Mouse (Mus musculus): ENCODE data around the gene Ccdc47.
"Not testable (repeated sequence)": the region's sequence is repeated elsewhere in the genome, so short reads cannot be mapped to it uniquely, and the experiment has no call there.

Ccdc47 gene

GRCm38 (mm10) chr11:106215927-106216729 is at the start of gene Ccdc47:
Gene Ccdc47, minus strand, starts transcription at chr11:106216344.
- H3K36me3 ChIP-seq (ENCODE audit: control insufficient read depth, insufficient read depth, low read length, poor library complexity, severe bottlenecking): peaks cover 7% of the 10 kb centered on the region; the same call in 1 of the 2 replicates
- DNase-seq (ENCODE audit: low read depth, low spot score): peak; percentile 100

GRCm38 (mm10) chr11:106265570-106265969 is 49.4 kb upstream of the Ccdc47 start:
- no peak for DNase-seq (ENCODE audit: low read depth, low spot score)
- H3K36me3 ChIP-seq (ENCODE audit: control insufficient read depth, insufficient read depth, low read length, poor library complexity, severe bottlenecking): peaks cover 24% of the 10 kb centered on the region
- no peaks in the 10 kb centered on the region for H3K27me3 ChIP-seq (ENCODE audit: control insufficient read depth, insufficient read depth, low read length, poor library complexity, severe bottlenecking)

More at GRCm38 (mm10) chr11:106215927-106216729, at the start of gene Ccdc47:
- H3K27me3 ChIP-seq (ENCODE audit: control insufficient read depth, insufficient read depth, low read length, poor library complexity, severe bottlenecking): no peaks in the 10 kb centered on the region

GRCm38 (mm10) chr11:106264988-106265387 is 48.8 kb upstream of the Ccdc47 start:
- peaks cover 24% of the 10 kb centered on the region for H3K36me3 ChIP-seq (ENCODE audit: control insufficient read depth, insufficient read depth, low read length, poor library complexity, severe bottlenecking)
- H3K27me3 ChIP-seq (ENCODE audit: control insufficient read depth, insufficient read depth, low read length, poor library complexity, severe bottlenecking): no peaks in the 10 kb centered on the region
- no peak for DNase-seq (ENCODE audit: low read depth, low spot score)

GRCm38 (mm10) chr11:106263963-106264362 is 47.8 kb upstream of the Ccdc47 start:
- Histone ChIP-seq H3K27me3 (ENCODE audit: control insufficient read depth, insufficient read depth, low read length, poor library complexity, severe bottlenecking) (no peaks in the 10 kb centered on the region), H3K36me3 (ENCODE audit: control insufficient read depth, insufficient read depth, low read length, poor library complexity, severe bottlenecking) (peaks cover 24% of the 10 kb centered on the region)
- no peak for DNase-seq (ENCODE audit: low read depth, low spot score)

GRCm38 (mm10) chr11:106260826-106261450 is 44.8 kb upstream of the Ccdc47 start:
- DNase-seq (ENCODE audit: low read depth, low spot score): no peak
- H3K27me3 ChIP-seq (ENCODE audit: control insufficient read depth, insufficient read depth, low read length, poor library complexity, severe bottlenecking): no peaks in the 10 kb centered on the region
- peaks cover 18% of the 10 kb centered on the region for H3K36me3 ChIP-seq (ENCODE audit: control insufficient read depth, insufficient read depth, low read length, poor library complexity, severe bottlenecking)

GRCm38 (mm10) chr11:106256775-106257174 is 40.6 kb upstream of the Ccdc47 start:
- H3K27me3 ChIP-seq (ENCODE audit: control insufficient read depth, insufficient read depth, low read length, poor library complexity, severe bottlenecking): no peaks in the 10 kb centered on the region
- peaks cover 5% of the 10 kb centered on the region for H3K36me3 ChIP-seq (ENCODE audit: control insufficient read depth, insufficient read depth, low read length, poor library complexity, severe bottlenecking)
- no peak for DNase-seq (ENCODE audit: low read depth, low spot score)

GRCm38 (mm10) chr11:106255685-106256451 is 39.7 kb upstream of the Ccdc47 start, which contains the start of the genes Ftsj3 and Psmc5:
Gene Ftsj3, minus strand, starts transcription at chr11:106256079.
Gene Psmc5, plus strand, starts transcription at chr11:106256154.
- no peaks in the 10 kb centered on the region for H3K27me3 ChIP-seq (ENCODE audit: control insufficient read depth, insufficient read depth, low read length, poor library complexity, severe bottlenecking)
- peaks cover 3% of the 10 kb centered on the region for H3K36me3 ChIP-seq (ENCODE audit: control insufficient read depth, insufficient read depth, low read length, poor library complexity, severe bottlenecking)
- DNase-seq (ENCODE audit: low read depth, low spot score): peak; percentile 98

GRCm38 (mm10) chr11:106255174-106255573 is 39.0 kb upstream of the Ccdc47 start:
- Histone ChIP-seq H3K36me3 (ENCODE audit: control insufficient read depth, insufficient read depth, low read length, poor library complexity, severe bottlenecking) (peaks cover 4% of the 10 kb centered on the region), H3K27me3 (ENCODE audit: control insufficient read depth, insufficient read depth, low read length, poor library complexity, severe bottlenecking) (no peaks in the 10 kb centered on the region)
- no peak for DNase-seq (ENCODE audit: low read depth, low spot score)

GRCm38 (mm10) chr11:106254767-106255166 is 38.6 kb upstream of the Ccdc47 start:
- Histone ChIP-seq H3K36me3 (ENCODE audit: control insufficient read depth, insufficient read depth, low read length, poor library complexity, severe bottlenecking) (peaks cover 7% of the 10 kb centered on the region), H3K27me3 (ENCODE audit: control insufficient read depth, insufficient read depth, low read length, poor library complexity, severe bottlenecking) (no peaks in the 10 kb centered on the region)
- DNase-seq (ENCODE audit: low read depth, low spot score): no peak

- H3K36me3 ChIP-seq (ENCODE audit: control insufficient read depth, insufficient read depth, low read length, poor library complexity, severe bottlenecking): peaks cover 16% of the 10 kb centered on the region
- no peaks in the 10 kb centered on the region for H3K27me3 ChIP-seq (ENCODE audit: control insufficient read depth, insufficient read depth, low read length, poor library complexity, severe bottlenecking)
- no peak for DNase-seq (ENCODE audit: low read depth, low spot score)
These were observed 33.2 kb upstream of the Ccdc47 start for GRCm38 (mm10) chr11:106249326-106249725.

- DNase-seq (ENCODE audit: low read depth, low spot score): peak; percentile 59
- H3K27me3 ChIP-seq (ENCODE audit: control insufficient read depth, insufficient read depth, low read length, poor library complexity, severe bottlenecking): no peaks in the 10 kb centered on the region
These were observed 30.7 kb upstream of the Ccdc47 start for GRCm38 (mm10) chr11:106246834-106247233.

GRCm38 (mm10) chr11:106233978-106234377 is 17.8 kb upstream of the Ccdc47 start:
- H3K36me3 ChIP-seq (ENCODE audit: control insufficient read depth, insufficient read depth, low read length, poor library complexity, severe bottlenecking): peaks cover 16% of the 10 kb centered on the region
- H3K27me3 ChIP-seq (ENCODE audit: control insufficient read depth, insufficient read depth, low read length, poor library complexity, severe bottlenecking); DNase-seq (ENCODE audit: low read depth, low spot score): not testable (repeated sequence)

More at GRCm38 (mm10) chr11:106246834-106247233, 30.7 kb upstream of the Ccdc47 start:
- H3K36me3 ChIP-seq (ENCODE audit: control insufficient read depth, insufficient read depth, low read length, poor library complexity, severe bottlenecking): peaks cover 15% of the 10 kb centered on the region

- Histone ChIP-seq H3K36me3 (ENCODE audit: control insufficient read depth, insufficient read depth, low read length, poor library complexity, severe bottlenecking) (peaks cover 6% of the 10 kb centered on the region; the same call in 1 of the 2 replicates), H3K27me3 (ENCODE audit: control insufficient read depth, insufficient read depth, low read length, poor library complexity, severe bottlenecking) (no peaks in the 10 kb centered on the region)
- DNase-seq (ENCODE audit: low read depth, low spot score): no peak
These were observed 4.5 kb upstream of the Ccdc47 start for GRCm38 (mm10) chr11:106220603-106221002.

GRCm38 (mm10) chr11:106216730-106217490 is 766 bp upstream of the Ccdc47 start, which contains the start of gene Ddx42:
Gene Ddx42, plus strand, starts transcription at chr11:106216926.
- Histone ChIP-seq H3K36me3 (ENCODE audit: control insufficient read depth, insufficient read depth, low read length, poor library complexity, severe bottlenecking) (peaks cover 5% of the 10 kb centered on the region; the same call in 1 of the 2 replicates), H3K27me3 (ENCODE audit: control insufficient read depth, insufficient read depth, low read length, poor library complexity, severe bottlenecking) (no peaks in the 10 kb centered on the region)
- peak; percentile 96 for DNase-seq (ENCODE audit: low read depth, low spot score)
